Mouse (Mus musculus): ENCODE data around the gene Rps3.

Rps3 gene

DNA sequence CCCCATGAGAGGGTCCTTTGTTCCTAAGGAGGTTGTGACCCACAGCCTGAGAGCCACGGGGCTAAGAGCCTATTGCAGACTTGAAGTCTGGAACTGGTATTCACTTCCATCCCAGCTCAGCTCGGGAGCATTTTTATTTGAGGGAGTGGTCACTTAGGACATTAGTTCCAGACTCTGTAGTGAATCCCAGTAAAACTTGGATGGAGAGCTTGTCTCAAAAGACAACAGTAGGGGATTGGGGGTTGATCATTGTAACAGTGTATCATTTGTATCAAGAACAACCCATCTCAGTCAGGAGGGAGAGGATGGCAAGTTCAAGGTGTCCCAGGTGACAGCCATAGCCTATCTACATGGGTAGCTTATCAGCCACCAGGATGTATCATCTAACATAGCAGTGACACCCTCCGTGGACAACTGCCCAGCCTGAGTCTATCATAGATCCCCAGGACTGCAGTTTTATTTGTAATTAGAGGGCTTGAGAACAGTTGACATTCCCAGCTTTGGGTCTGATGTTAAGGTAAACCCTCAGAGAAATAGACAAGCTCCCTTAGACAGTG is 6.9 kb downstream of the Rps3 start:
- DNase-seq (ENCODE audit: low read depth, low spot score): no peak

DNA sequence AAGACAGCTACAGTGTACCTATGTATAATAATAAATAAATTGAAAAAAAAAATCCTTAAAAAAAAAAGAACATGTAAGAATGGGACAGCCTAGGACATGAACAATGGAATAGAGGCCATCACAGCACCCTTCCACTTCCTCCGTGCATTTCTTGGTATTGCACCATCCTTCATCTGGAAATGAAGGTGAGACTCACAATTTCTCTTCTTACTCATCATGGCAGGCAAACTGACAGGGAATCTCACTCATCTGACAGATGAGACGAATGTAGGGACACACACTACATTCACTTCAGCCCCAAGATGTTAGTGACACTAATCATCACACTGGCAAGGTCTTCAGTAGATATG is 8.0 kb downstream of the Rps3 start:
- no peak for DNase-seq (ENCODE audit: low read depth, low spot score)

DNA sequence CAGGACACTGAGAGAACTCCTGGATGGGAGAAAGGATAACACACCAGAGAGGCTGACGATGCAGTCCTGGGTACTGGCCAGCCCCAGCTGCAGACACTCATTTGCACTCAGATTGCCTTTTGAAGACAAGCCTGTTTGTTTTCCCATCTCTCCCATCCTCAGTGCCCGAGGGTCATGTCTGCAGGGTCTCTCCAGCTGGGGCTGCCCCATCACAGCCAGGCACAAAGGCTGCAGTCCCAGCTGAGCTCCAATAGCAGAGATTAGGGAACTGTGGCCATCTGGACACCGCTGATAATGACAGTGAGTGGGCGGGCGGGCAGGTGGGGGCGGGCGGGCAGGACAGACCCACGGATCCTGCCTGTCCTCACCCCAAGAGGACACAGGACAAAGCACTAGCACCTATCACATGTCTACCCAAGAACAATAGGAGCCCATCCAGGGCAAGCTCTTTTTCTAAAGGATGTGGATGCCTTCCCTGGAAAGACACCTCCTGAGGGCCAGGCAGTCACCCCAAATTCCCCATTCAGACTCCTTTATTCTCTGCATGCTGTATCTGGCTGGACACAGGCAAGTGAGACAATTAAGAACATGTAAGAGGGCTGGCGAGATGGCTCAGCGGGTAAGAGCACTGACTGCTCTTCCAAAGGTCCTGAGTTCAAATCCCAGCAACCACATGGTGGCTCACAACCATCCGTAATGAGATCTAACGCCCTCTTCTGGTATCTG is 8.5 kb downstream of the Rps3 start:
- DNase-seq (ENCODE audit: low read depth, low spot score): no peak

DNA sequence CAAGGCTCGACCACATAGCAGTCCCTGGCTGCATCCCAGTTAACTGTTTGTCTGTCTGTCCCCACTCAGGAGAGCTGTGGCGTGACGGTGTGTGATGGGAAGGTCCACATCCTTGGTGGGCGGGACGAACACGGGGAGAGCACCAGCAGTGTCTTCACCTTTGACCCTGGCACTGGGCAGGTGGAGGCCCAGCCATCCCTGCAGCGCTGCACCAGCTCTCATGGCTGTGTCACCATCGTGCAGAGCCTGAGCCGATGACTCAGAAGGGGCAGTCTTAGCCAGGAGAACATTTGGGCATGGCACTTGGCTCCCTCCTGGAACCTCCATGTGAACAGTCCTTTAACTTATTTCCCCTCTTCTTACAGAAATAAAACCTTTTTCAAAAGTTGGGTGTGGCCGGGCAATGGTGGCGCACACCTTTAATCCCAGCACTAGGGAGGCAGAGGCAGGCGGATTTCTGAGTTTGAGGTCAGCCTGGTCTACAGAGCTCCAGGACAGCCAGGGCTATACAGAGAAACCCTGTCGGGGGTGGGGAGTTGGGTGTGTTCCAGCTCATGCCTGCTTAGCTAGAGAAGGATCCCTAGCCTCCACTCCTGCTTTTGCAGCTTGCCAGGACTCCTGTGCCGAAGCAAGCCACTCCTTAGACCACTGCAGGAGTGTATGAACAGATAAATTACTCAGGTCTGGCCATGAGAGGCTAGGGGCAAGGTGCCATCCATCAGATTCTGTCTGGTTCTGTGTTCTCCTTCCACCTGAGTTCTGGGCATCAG is 9.7 kb downstream of the Rps3 start:
- no peak for DNase-seq (ENCODE audit: low read depth, low spot score)

GRCm38 (mm10) chr7:99471578-99471977 is 12.0 kb downstream of the Rps3 start:
- no peak for DNase-seq (ENCODE audit: low read depth, low spot score)

DNA sequence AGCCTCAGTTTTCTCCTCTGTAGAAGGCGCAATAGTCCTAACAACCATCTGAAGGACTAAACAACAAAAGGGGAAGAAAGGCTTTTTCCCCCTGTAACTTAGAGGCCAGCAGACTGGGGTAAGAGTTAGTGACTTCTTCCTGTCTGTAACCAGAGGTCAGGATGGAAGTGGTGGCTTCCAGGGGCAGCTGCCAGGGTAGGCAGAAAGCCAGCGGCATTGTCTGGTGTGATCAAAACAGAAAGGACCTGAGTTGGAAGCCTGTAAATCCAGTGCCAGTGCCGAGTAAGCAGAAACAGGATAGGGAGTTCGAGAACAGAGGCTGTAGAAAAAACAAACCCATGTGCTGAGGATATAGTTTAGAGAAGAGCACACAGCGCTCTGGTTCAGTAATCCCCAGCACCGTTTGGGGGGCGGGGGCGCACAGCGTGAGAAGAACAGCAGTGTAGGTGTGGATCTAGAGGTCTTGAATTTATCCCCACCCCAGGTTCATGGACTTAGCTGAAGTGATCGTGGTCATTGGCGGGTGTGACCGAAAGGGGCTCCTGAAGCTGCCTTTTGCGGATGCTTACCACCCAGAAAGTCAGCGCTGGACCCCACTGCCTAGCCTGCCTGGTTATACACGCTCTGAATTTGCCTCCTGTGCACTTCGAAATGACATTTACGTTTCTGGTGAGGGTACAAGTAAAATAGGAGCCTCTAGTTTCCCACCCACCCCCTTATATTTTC is 13.7 kb downstream of the Rps3 start:
- no peak for DNase-seq (ENCODE audit: low read depth, low spot score)

- peak; percentile 61 for DNase-seq (ENCODE audit: low read depth, low spot score)
Observed at GRCm38 (mm10) chr7:99468283-99469132, 15.0 kb downstream of the Rps3 start.

DNA sequence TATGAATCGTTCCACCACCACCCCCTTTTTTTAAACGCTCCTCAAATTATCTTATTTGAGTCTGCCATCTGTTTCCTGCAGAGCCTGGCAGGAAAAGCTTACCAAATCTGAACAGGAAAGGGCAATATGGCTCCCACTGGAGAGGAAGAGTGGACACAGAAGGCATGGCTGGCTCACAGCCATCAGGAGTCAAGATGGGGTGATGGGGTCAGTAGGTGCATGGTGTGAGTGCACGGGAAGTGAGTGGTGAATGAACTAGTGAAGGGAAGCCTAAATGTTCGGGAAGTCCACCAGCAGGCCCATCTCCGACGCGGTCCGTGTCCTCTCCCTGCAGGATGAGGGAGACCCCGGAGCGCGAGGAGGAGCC is 15.6 kb downstream of the Rps3 start:
- no peak for DNase-seq (ENCODE audit: low read depth, low spot score)

GRCm38 (mm10) chr7:99465811-99466210 is 17.7 kb downstream of the Rps3 start, which contains the start of gene Klhl35:
Gene Klhl35 (plus strand): TSS chr7:99466004.
- no peak for DNase-seq (ENCODE audit: low read depth, low spot score)

DNA sequence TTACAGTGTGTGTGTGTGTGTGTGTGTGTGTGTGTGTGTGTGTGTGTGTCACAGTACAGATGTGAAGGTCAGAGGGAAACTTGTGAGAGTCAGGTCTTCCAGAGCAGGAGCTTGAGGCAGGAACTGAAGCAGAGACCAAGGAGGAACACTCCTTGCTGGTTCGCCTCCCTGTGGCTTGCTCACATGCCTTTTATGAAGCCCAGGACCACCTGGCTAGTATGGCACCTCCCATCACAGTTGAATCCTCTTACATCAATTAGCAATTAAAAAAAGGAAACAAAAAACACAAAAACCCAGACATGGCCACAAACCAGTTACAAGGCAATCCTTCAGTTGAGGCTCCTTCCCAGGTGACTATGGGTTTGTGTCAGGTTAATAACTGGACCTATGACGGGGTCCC is 20.4 kb downstream of the Rps3 start:
- DNase-seq (ENCODE audit: low read depth, low spot score): no peak

DNA sequence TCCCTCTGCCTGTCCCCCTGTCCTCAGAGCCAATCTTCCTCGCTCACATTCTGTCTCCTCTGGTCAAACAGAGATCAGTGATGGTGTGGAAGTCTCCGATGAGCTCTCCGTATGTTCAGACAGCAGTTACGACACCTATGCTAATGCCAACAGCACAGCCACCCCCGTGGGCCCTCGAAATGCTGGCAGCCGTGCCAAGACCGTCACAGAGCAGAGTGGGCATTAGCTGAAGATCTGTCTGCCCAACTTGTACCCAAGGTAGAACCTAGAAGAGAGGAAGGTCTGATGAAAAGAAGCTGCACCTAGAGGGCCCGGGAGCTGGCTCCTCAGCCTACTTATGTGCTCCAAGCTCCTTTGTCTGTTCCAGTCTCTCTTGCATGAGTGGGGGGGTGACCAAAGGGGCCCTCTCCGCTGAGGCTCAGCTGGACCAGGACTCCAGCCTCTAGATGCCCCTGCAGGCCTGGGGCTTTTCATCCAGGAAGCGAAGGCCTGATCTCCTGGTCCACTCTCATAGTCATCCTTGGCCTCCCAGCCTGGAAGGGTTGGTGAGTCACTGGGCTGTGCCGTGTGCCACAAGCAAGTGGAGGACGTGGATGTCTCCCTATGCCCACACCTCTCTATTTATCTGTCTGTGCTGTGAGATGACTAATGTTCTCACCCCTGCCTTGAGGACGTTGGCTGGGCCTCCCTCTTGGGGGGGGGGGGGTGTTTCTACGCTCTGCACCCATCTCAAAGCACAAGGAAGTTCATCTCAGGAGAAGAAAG is 23.5 kb downstream of the Rps3 start:
- DNase-seq (ENCODE audit: low read depth, low spot score): no peak

DNA sequence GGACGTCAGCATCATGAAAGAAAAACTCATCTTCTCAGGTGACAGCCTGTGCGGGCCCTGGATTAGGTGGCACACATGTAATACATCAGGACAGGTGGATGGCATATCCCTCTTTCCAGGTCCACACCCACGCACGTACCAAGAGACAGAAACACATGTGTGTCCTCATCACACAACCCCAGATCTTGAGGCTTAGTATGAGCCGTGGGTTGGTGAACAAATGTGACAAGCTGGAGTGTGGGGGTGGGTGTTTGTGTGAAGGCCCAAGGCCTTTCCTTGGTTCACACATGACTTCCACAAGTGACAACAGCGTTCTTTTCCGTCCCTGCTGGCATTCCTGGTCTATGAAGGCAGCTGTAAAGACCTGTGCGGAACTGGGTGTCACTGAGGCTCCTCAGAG is 24.7 kb downstream of the Rps3 start:
- DNase-seq (ENCODE audit: low read depth, low spot score): no peak

GRCm38 (mm10) chr7:99454044-99454443 is 29.5 kb downstream of the Rps3 start:
- DNase-seq (ENCODE audit: low read depth, low spot score): no peak

DNA sequence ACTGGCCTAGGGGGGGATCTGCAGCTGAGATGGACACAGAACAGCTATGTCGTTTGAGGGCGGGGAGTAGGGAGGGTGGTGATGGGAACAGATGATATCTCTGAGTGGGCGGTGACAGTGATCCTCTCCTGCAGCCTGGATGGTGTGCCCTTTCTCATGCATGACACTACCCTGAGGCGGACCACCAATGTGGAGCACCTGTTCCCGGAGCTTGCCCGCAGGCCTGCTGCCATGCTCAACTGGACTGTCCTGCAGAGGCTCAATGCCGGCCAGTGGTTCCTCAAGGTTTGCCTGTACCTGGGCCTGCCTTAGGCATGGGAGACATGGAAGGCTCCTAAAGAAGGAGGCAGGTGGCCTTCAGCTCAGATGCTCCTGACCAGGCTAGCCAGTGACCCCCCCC is 30.7 kb downstream of the Rps3 start:
- no peak for DNase-seq (ENCODE audit: low read depth, low spot score)

DNA sequence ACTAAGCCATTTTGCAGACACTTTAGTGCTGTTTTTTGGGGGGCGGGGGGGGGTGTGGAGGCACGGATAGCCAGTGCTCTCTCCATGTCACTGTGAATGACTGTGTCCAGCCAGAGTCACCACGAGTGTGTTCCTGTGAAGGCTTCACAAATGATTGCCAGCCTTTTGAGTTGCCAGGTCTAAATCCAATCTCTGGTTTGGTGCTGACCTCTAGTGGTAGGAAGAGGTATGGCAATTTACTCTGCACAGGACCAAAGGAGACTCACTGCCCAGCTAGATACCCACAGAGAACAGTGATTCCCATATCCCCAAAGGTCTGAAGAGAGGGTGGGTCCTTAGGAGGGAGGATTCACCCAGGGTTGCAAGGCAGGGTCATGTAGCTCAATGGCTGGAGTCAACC is 32.8 kb downstream of the Rps3 start:
- peak; percentile 77 for DNase-seq (ENCODE audit: low read depth, low spot score)

DNA sequence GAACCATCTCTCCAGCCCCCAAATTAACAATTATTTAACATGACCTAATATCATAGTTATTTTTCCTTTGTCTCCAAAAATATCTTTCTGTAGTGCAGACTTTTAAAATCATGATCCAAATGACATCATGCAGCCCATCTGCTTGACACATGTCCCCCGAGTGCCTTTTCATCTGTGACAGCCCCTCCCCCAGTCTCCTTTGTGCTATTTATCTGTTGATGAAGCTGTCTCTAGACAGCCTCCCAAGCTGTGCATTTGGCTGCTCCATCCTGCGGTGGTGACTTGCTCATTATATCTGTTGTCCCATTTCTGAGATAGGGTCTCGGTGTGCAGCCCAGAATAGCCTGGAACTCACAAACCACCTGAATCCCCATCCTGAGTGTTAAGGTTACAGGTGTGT is 33.8 kb downstream of the Rps3 start:
- no peak for DNase-seq (ENCODE audit: low read depth, low spot score)

- no peak for DNase-seq (ENCODE audit: low read depth, low spot score)
Observed at GRCm38 (mm10) chr7:99449063-99449462, 34.5 kb downstream of the Rps3 start.

- DNase-seq (ENCODE audit: low read depth, low spot score): no peak
Observed at GRCm38 (mm10) chr7:99448619-99449018, 34.9 kb downstream of the Rps3 start.

DNA sequence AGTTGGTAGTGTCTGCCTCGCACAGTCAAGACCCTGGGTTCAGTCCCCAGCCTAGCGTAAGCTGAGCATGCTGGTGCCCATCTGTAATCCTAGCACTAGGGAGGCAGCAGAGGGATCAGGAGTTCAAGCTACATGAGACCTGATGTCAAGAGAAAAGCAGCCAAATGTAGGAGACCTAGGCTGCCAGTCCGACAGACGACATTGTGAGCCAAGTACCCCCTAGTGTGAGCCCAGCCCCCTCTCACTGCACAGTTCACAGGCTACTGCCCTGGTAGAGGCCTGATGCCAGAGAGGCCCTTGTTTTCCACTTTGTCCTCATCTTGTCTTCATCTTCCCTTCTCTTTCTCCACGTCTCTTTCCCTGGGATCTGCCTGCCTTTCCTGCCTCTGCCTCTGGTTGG is 36.2 kb downstream of the Rps3 start:
- DNase-seq (ENCODE audit: low read depth, low spot score): no peak

DNA sequence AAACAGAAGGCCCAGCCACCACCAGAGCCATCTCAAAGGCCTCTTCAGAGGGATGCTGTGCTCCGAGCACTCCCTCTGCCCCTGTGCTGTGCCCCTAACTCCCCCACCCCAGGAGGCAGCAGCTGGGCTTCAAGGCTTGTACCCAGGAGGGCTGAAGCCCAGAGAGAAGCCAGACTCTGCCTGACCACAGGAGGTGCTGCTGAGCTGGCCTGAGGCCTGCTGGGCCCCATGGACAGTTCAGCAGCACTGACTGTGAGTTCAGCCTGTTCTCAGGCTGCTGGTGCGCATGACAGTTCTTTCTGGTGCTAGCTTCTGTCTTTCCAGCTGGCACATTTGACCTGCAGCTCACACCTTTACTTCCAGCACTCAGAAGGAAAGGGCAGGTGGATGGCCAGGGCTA is 37.7 kb downstream of the Rps3 start:
- DNase-seq (ENCODE audit: low read depth, low spot score): no peak

DNA sequence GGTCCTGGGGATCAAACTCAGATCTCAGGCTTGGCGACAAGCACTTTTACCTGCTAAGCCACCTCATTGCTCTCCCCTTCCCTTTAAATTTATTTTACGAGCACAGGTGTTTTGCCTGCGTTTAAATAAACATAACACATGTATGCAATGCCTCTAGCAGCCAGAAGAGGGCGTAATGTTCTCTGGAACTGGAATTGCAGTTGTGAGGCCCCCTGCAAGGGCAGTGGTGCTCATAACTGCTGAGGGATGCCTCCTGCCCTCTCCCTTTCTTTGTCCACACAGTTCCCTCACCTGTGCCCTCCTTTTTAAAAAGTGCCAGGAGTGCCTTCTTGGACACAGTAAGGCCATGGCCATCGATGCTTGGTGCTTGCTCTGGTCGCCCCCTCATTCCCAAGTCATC is 39.5 kb downstream of the Rps3 start:
- DNase-seq (ENCODE audit: low read depth, low spot score): no peak

Data from embryo, embryonic 11.5 days (tissue).